Mouse (Mus musculus) activated CD4-positive, CD25-positive, alpha-beta regulatory T cell, adult 4 months (primary cell): ENCODE results near the gene Ttc14. TPM values are rescaled to one million over a fixed set of nuclear protein-coding genes. Genes with fewer than 3 reads are reported as not detected.

Experiments
- ATAC-seq: one replicate; pipeline ENCODE4 v1.8.0; 2017
- polyA plus RNA-seq, 2 experiments: library from polyadenylated mRNA; unstranded; fragments of 100-300 nt; shearing (Covaris generic); gene quantifications; one replicate each; pipeline ENCODE4 v1.2.1; 2017

The Ttc14 gene
- 10 to 100 TPM; 14.8 to 22.9 TPM for polyA plus RNA-seq

- ATAC-seq = peak; percentile 95
Observed at GRCm38 (mm10) chr3:33799617-33800512, at the start of gene Ttc14. Gene Ttc14 (plus strand): TSS chr3:33799832.

DNA sequence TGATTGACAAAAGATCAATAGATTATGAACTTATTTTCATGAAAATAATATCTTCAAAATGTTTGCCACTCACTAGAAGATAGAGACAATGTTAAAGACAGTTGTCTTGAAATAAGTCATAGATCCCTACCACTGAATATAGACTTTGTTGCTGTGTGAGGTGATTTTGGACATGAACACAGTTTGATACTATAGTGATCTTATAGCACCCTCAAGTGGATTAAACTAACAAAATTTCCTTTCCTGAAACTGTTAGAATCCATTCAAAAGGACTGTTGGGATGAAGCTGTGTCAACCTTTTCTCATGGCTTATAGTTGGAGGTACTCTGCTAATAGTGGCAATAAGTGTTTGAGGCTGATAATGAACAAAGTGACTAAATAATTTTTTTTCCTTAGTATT is 8.7 kb upstream of the Ttc14 start:
- ATAC-seq = no peak

- no peak for ATAC-seq
Observed at GRCm38 (mm10) chr3:33800513-33800820, 835 bp downstream of the Ttc14 start.

DNA sequence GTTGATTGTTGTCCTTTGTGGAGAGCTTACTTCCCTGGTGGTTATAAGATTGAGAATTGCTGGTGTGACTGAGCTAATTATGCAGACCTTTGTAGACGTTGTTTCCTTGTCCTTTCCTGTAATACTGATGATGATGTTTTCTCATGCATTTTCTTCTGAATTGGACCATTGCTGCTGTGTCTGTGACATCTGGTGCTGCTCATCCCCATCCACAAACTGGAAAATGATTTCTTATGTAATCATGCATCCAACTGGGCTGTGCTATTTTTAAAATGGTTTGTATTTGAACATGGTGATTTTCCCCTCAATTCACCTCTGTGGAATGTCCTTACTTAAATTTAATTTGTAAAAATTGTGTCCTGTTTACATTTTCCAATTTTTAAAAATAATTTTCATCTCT is 7.5 kb downstream of the Ttc14 start:
- no peak for ATAC-seq

GRCm38 (mm10) chr3:33824135-33824946 is 24.7 kb downstream of the Ttc14 start:
- peak; percentile 76 for ATAC-seq

DNA sequence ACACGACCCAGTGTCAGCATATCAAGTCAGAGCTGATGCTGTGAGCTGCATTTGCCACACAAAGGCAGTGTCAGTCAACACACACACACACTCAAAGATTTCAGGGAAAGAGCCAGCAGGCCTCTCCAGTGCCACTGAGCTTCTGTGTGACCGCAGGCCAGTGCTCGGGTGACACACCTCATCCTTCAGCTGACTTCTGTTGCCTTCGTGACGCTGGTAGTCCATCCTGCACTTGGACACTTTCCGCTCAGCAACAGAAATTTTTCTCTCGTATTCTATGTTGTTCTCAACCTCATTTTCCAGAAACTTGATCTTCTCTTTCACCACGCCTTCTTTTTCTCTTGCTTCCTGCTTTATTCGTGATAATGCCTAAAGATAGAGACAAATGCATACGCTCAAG is 32.7 kb downstream of the Ttc14 start:
- no peak for ATAC-seq

DNA sequence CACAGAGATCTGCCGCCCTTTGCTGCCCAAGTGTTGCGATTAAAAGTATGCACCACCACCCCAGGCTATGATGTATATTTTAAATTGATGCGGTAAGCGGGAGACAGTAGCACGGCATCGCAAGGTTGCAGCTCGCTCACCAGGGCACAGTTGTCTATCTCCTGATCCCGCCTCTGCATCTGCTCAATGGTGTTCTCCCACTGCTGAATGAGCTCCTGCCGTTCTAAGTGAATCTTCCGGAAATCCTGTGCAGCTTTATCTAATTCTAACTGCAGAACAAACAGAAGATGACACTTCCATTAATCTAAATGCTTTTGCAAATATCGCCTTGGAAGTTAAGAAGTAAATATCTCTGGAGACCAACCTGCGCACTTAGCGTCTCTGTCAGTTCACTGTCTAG is 36.9 kb downstream of the Ttc14 start:
- no peak for ATAC-seq

- ATAC-seq = no peak
Observed at GRCm38 (mm10) chr3:33838877-33839276, 39.2 kb downstream of the Ttc14 start.

GRCm38 (mm10) chr3:33843801-33844632 is 44.4 kb downstream of the Ttc14 start, which contains the start of gene Ccdc39:
Gene Ccdc39 (minus strand): TSS chr3:33844310.
- peak; percentile 96 for ATAC-seq

DNA sequence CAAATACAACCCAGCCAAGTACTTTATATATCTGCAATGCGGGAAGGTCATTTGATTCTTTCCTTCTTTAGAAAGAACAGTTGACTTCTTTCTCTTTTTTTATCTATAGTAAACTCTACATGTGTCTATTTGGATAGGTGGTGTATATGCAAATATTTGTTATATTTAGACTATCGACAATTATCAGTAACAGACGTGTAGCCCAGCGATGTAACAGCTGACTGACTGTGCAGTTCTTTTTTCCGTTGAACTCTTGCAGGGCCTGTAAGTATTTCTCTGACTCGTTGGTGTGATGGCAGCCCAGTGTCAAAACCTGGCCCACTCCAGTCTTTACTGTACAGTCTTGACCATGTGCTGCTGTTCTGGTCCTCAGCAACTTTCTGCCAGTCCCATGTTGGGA is 47.0 kb downstream of the Ttc14 start:
- no peak for ATAC-seq

GRCm38 (mm10) chr3:33850856-33851255 is 51.2 kb downstream of the Ttc14 start:
- ATAC-seq = no peak

DNA sequence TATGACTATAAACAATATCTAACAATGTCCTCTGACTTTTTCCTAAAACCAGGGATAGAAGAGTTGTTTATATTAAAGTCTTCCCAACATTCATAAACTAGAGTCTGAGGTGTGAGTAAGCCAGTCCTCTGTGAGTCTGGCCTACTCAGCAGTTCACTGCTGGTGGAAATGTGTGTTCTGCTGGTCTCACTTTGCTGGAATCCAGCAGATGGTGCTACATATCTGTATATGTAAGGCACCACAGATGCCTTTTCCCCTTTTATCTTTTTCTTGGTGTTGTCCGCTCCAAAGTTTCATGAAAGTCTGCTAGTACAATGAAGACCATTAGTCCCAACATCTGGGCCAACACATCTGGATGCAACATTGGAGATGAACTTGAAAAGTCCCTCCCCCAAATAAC is 53.4 kb downstream of the Ttc14 start:
- ATAC-seq = no peak

DNA sequence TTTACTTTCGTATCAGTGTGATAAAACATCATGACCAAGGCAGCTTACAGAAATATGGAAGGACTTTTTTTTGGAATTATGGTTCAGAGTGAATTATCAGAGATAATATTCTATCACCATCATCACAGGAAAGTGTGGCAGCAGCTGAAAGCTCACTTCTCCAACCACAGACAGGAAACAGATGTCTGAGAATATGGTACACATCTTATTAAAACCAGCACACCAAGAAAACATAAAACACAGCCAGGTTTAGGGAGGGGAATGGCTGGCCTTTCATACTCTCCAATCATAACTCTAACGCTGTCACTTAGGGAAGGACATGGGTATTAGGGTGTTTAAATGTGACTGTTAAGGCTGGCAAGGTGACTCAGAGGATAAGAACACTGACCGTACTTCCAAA is 59.3 kb downstream of the Ttc14 start:
- ATAC-seq = no peak

DNA sequence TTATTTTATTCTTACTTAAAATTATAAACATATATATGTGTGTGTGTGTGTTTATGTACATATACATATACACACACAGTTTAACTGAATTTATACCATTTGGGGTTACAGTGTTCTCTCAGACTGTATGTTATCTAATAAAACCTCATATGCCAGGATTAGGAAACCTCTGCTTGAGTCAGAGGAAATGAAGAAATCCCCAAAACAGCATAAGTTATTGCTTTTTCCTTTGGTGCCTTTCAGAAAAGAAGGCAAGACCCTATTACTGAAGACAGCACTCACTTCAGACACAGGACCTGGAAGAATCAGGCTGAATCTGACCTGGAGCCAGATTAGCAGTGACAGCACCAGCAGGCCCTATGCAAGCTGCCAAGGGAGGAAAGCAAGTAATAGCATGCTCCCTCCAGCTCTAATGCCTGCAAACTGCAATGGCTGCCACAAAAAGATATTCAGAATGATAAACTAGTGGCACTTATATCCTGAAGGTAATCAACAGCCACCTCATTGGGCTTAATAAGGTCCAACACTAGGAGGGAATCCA is 64.4 kb downstream of the Ttc14 start:
- no peak for ATAC-seq

Other genes with a start within 250 kb of the Ttc14 start
- gene Ccdc39, start 44.5 kb downstream of the Ttc14 start, polyA plus RNA-seq = under 1 TPM in 1 of 2 experiments, not detected in 1; 0.82 TPM
- gene Fxr1, start 220.1 kb downstream of the Ttc14 start, polyA plus RNA-seq = 10 to 100 TPM; 52.6 to 54.2 TPM